Mouse (Mus musculus) ES-CJ7 (cell line): ENCODE results near the gene Krt34.

ENCODE experiments used
- DNase-seq: peaks from one replicate; pipeline ENCODE4 v3.0.0; 2011; ENCODE audit warnings: low read depth, low spot score

The Krt34 gene

GRCm38 (mm10) chr11:100004846-100005245, 36.5 kb downstream of the Krt34 start:
- DNase-seq, result peak; percentile 52

- DNase-seq, result no peak
These were observed 42.3 kb downstream of the Krt34 start for GRCm38 (mm10) chr11:99999091-99999490.

- DNase-seq, result no peak
These were observed 47.0 kb downstream of the Krt34 start for GRCm38 (mm10) chr11:99994384-99994661.

GRCm38 (mm10) chr11:99993620-99994383, 47.6 kb downstream of the Krt34 start, which contains the start of gene Krtap17-1:
Gene Krtap17-1 (minus strand): TSS chr11:99993994.
- DNase-seq, result no peak

- DNase-seq, result no peak
These were observed 50.8 kb downstream of the Krt34 start for GRCm38 (mm10) chr11:99990571-99990970.

- no peak for DNase-seq
These were observed 51.4 kb downstream of the Krt34 start for GRCm38 (mm10) chr11:99989881-99990405.

- DNase-seq, result no peak
These were observed 52.8 kb downstream of the Krt34 start for GRCm38 (mm10) chr11:99988530-99988929.
